Mouse (Mus musculus) neural tube, embryonic 13.5 days (tissue): ENCODE measurements around the gene AC161166.1. TPM values are rescaled to one million over a fixed set of nuclear protein-coding genes. Genes with fewer than 3 reads are reported as not detected.

ENCODE experiments used
- ATAC-seq: fragments of 200-750 bp; cut with Nextera tagmentation; 2 replicates; pipeline ENCODE4 v1.8.0; 2017; ENCODE audit warnings: low read depth, mild to moderate bottlenecking, moderate TSS enrichment, moderate library complexity
- H3K27ac ChIP-seq: fragments of 300-500 bp; sonication (generic); replicated peaks from 2 replicates; pipeline ENCODE4 v1.5.1; 2015; ENCODE audit warnings: moderate library complexity, mild to moderate bottlenecking, inconsistent platforms
- H3K27me3 ChIP-seq: fragments of 300-500 bp; sonication (generic); 2 replicates; pipeline ENCODE4 v1.6.1; 2015; ENCODE audit warnings: mild to moderate bottlenecking, inconsistent platforms
- H3K36me3 ChIP-seq: fragments of 300-500 bp; sonication (generic); 2 replicates; pipeline ENCODE4 v1.6.1; 2015; ENCODE audit warnings: mild to moderate bottlenecking, inconsistent platforms
- H3K4me1 ChIP-seq: fragments of 300-500 bp; sonication (generic); replicated peaks from 2 replicates; pipeline ENCODE4 v1.6.1; 2015; ENCODE audit warnings: inconsistent platforms
- H3K4me2 ChIP-seq: fragments of 300-500 bp; sonication (generic); 2 replicates; pipeline ENCODE4 v1.6.1; 2015; ENCODE audit warnings: inconsistent platforms, mild to moderate bottlenecking, moderate library complexity
- H3K4me3 ChIP-seq: fragments of 300-500 bp; sonication (generic); 2 replicates; pipeline ENCODE4 v1.5.1; 2015; ENCODE audit warnings: mild to moderate bottlenecking, inconsistent platforms
- H3K9ac ChIP-seq: fragments of 300-500 bp; sonication (generic); 2 replicates; pipeline ENCODE4 v1.6.1; 2015; ENCODE audit warnings: moderate library complexity, mild to moderate bottlenecking, inconsistent platforms
- H3K9me3 ChIP-seq: fragments of 300-500 bp; sonication (generic); 2 replicates; pipeline ENCODE4 v1.6.1; 2016; ENCODE audit warnings: inconsistent platforms
- WGBS: fragments of 180-500 bp; shearing (Covaris S2); methylation state at CpG from one replicate; pipeline ENCODE4 v1.1.7; 2015; 5-methylcytosine and 5-hydroxymethylcytosine counted together
- polyA plus RNA-seq: library from polyadenylated mRNA; unstranded; fragments of >200 nt; fragmentation: Nextera tagmentation; extraction: Ambion mirVana; gene quantifications from 2 replicates; pipeline ENCODE4 v1.2.1, GENCODE M21; 2015

The AC161166.1 gene
- polyA plus RNA-seq, 1 experiment from 2014 or later = 1.5 TPM

DNA sequence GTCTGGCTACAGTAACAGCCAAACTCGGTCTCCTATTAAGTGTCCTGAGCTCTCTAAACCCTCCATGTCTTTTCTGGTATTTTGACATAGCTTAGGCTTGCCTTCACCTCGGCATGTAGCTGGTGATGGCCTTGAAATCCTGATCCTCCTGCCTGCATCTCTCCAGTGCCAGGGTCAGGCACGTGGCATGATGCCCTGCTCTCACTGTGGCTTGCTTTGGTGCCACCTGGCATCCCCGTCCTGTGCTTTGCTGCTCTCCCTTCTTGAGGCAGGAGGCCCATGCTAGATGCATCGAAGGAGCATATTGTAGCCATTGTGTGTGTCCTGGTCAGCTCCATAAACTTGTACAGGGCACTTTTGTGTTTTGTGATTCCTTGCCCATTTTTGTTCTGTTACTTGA lies 25.3 kb upstream of the AC161166.1 start:
- ATAC-seq = no peak
- WGBS = 81% methylated on average over 5 of the region's 5 CpGs
- Histone ChIP-seq H3K36me3 (peaks cover 41% of the 10 kb centered on the region), H3K4me1 (peaks cover 29% of the 10 kb centered on the region), H3K4me3 (no peak overlapping the region), H3K9me3 (no peaks in the 10 kb centered on the region), H3K4me2 (no peak overlapping the region), H3K9ac (no peak overlapping the region), H3K27ac (peak overlapping the region; percentile 23; the same call in 1 of the 2 replicates), H3K27me3 (peaks cover 9% of the 10 kb centered on the region)

- Histone ChIP-seq H3K27ac (peak overlapping the region; percentile 23; the same call in 1 of the 2 replicates), H3K4me3 (no peak overlapping the region), H3K36me3 (peaks cover 44% of the 10 kb centered on the region), H3K27me3 (peaks cover 9% of the 10 kb centered on the region), H3K4me2 (no peak overlapping the region), H3K9ac (no peak overlapping the region), H3K4me1 (peaks cover 34% of the 10 kb centered on the region), H3K9me3 (no peaks in the 10 kb centered on the region)
- ATAC-seq = no peak
- WGBS = 64% methylated on average over 4 of the region's 4 CpGs
These were observed 24.8 kb upstream of the AC161166.1 start for GRCm38 (mm10) chr7:24537081-24537480.

GRCm38 (mm10) chr7:24534301-24534700 lies 22.0 kb upstream of the AC161166.1 start:
- Histone ChIP-seq H3K4me3 (peak overlapping the region; percentile 22), H3K27me3 (peaks cover 9% of the 10 kb centered on the region), H3K9ac (peak overlapping the region; percentile 62), H3K4me2 (peak overlapping the region; percentile 40), H3K36me3 (peaks cover 44% of the 10 kb centered on the region), H3K27ac (no peak overlapping the region), H3K4me1 (peaks cover 47% of the 10 kb centered on the region), H3K9me3 (no peaks in the 10 kb centered on the region)
- 29% methylated on average over 19 of the region's 19 CpGs for WGBS
- ATAC-seq = no peak

DNA sequence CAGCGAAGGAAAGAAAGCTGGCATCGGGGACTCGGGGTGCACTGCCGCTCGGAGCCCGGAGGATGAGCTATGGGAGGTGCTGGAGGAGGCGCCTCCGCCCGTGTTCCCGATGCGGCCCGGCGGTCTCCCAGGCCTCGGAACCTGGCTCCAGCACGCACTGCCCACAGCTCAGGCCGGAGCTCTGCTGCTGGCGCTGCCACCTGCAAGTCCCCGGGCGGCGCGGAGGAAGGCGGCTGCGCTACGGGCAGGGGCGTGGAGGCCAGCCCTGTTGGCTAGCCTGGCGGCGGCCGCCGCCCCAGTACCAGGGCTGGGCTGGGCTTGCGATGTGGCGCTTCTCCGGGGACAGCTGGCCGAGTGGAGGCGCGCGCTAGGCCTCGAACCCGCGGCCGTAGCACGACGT lies 21.6 kb upstream of the AC161166.1 start:
- ATAC-seq = no peak
- Histone ChIP-seq H3K4me2 (peak overlapping the region; percentile 40), H3K9ac (peak overlapping the region; percentile 62), H3K36me3 (peaks cover 44% of the 10 kb centered on the region), H3K27ac (no peak overlapping the region), H3K9me3 (no peaks in the 10 kb centered on the region), H3K4me3 (peak overlapping the region; percentile 22), H3K4me1 (peaks cover 51% of the 10 kb centered on the region), H3K27me3 (peaks cover 9% of the 10 kb centered on the region)
- WGBS = 22% methylated on average over 42 of the region's 42 CpGs

- Histone ChIP-seq H3K27ac (no peak overlapping the region), H3K4me2 (peak overlapping the region; percentile 40), H3K9me3 (no peaks in the 10 kb centered on the region), H3K27me3 (peaks cover 9% of the 10 kb centered on the region), H3K4me1 (peaks cover 51% of the 10 kb centered on the region), H3K9ac (peak overlapping the region; percentile 62; the same call in 1 of the 2 replicates), H3K4me3 (no peak overlapping the region), H3K36me3 (peaks cover 44% of the 10 kb centered on the region)
- no peak for ATAC-seq
- WGBS = 57% methylated on average over 28 of the region's 28 CpGs
These were observed 20.8 kb upstream of the AC161166.1 start for GRCm38 (mm10) chr7:24533031-24533571.

GRCm38 (mm10) chr7:24531211-24531971 lies 19.1 kb upstream of the AC161166.1 start:
- H3K4me1 ChIP-seq = peaks cover 51% of the 10 kb centered on the region
- 2% methylated on average over 43 of the region's 43 CpGs for WGBS
- peak; percentile 42 for ATAC-seq
- H3K4me2 ChIP-seq = peak overlapping the region; percentile 88
- H3K9me3 ChIP-seq = no peaks in the 10 kb centered on the region
- peaks cover 9% of the 10 kb centered on the region for H3K27me3 ChIP-seq
- peak overlapping the region; percentile 59 for H3K4me3 ChIP-seq
- H3K27ac ChIP-seq = peak overlapping the region; percentile 83
- H3K9ac ChIP-seq = peak overlapping the region; percentile 93
- H3K36me3 ChIP-seq = peaks cover 39% of the 10 kb centered on the region

DNA sequence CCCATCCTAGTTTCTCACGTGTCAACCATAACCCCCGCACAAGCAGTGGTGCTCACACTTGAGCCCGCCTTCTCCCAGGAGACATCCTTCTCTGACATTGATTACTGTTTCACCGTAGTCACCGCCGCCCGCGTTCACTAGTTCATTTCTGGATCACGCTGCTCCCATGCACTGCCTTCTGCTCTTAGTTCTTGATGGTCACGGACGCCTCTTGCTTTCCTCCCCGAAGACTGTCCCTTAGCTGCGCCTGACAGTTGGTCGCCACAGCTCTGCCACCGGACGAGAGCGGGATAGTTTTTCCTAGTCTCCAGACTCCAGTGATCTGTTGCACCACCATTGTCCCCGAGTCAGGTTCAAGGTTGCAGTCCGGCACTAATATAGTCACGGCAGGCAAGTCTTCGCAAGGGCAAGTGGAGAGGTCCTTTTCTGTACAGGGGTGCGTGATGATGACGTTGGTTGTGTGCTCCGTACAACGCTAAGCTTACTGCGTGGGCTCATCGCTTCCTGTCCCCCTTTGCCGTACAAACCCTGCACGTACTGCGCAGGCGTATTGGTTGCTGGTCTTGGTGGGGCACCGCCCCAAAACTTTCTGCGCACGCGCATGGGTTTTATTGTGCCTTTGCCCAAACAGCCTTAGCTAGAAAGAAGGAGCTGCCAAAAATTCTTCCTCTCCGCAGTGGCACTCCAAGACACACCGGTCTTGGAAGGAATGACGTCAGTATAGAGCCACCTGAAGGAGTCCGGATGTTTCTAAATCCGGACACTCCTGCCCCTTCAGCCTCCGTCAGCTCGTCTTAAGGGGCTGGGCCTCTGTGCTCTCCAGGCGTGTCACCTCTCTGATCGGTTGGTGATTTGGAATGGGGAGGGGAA lies 18.0 kb upstream of the AC161166.1 start, which contains the start of gene Irgq:
Gene Irgq (plus strand): TSS at position 628 of the 870 bp plus-strand sequence.
- Histone ChIP-seq H3K27me3 (peaks cover 9% of the 10 kb centered on the region), H3K27ac (peak within 1 kb of the TSS; percentile 89), H3K4me2 (peak within 1 kb of the TSS; percentile 88), H3K4me3 (peak within 1 kb of the TSS; percentile 59), H3K9ac (peak within 1 kb of the TSS; percentile 93), H3K36me3 (peaks cover 28% of the 10 kb centered on the region), H3K4me1 (peaks cover 49% of the 10 kb centered on the region), H3K9me3 (no peaks in the 10 kb centered on the region)
- WGBS = 2% methylated on average over 44 of the region's 44 CpGs
- peak; percentile 94 for ATAC-seq

DNA sequence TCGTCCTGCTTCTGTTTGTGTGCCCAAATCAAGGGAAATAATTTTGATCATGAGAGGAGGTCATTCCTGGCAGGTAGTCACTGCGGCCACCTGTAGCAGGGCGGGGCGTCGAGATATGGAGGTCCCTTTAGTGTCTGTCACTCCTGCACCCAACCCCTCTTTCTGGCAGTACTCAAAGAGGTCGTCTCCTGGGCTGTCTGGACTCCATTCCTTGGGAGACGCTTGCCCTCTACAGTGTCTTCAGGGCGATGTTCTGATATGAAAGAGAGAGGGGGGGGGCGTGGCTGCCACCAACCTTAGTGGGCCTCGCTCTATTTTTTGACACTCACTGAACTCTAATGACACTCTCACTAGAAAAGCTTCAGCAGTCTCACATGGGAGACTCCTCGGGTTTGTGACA lies 17.3 kb upstream of the AC161166.1 start:
- Histone ChIP-seq H3K4me2 (peak overlapping the region; percentile 88), H3K4me1 (peaks cover 42% of the 10 kb centered on the region), H3K4me3 (peak overlapping the region; percentile 59), H3K27ac (peak overlapping the region; percentile 89), H3K36me3 (peaks cover 21% of the 10 kb centered on the region), H3K9ac (peak overlapping the region; percentile 81), H3K27me3 (peaks cover 9% of the 10 kb centered on the region), H3K9me3 (no peaks in the 10 kb centered on the region)
- 61% methylated on average over 11 of the region's 11 CpGs for WGBS
- peak; percentile 3; the same call in 1 of the 2 replicates for ATAC-seq

DNA sequence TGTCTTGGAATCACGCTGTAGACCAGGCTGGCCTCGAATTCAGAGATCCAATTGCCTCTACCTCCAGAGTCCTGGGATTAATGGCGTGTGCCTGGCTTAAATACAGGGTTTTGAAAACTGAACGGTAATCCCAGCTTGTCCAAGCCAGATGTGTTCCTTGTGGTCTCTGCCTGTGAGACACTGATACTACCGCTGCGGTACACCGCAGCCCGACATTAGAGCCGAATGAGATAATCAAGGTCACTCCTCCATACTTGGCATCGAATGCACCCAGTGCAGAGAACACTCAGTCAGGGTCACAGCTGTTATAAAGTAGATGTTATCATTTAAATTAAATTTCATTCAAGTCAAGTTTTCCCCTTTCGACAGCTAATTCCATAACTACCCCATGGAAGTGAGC lies 16.6 kb upstream of the AC161166.1 start:
- no peak overlapping the region for H3K4me3 ChIP-seq
- ATAC-seq = no peak
- H3K4me2 ChIP-seq = no peak overlapping the region
- no peaks in the 10 kb centered on the region for H3K9me3 ChIP-seq
- H3K4me1 ChIP-seq = peaks cover 35% of the 10 kb centered on the region
- H3K27ac ChIP-seq = no peak overlapping the region
- 94% methylated on average over 11 of the region's 11 CpGs for WGBS
- H3K27me3 ChIP-seq = peaks cover 8% of the 10 kb centered on the region
- peaks cover 14% of the 10 kb centered on the region for H3K36me3 ChIP-seq
- no peak overlapping the region for H3K9ac ChIP-seq

GRCm38 (mm10) chr7:24525686-24526420 lies 13.6 kb upstream of the AC161166.1 start:
- Histone ChIP-seq H3K4me2 (no peak overlapping the region), H3K27ac (no peak overlapping the region; the same call in 1 of the 2 replicates), H3K36me3 (peaks cover 2% of the 10 kb centered on the region; the same call in 1 of the 2 replicates), H3K9ac (no peak overlapping the region), H3K4me1 (peaks cover 11% of the 10 kb centered on the region), H3K4me3 (no peak overlapping the region), H3K27me3 (no peaks in the 10 kb centered on the region), H3K9me3 (no peaks in the 10 kb centered on the region)
- 84% methylated on average over 12 of the region's 12 CpGs for WGBS
- ATAC-seq = no peak

- ATAC-seq = no peak
- 86% methylated on average over 6 of the region's 6 CpGs for WGBS
These were observed 12.7 kb upstream of the AC161166.1 start for GRCm38 (mm10) chr7:24524978-24525377.

More at GRCm38 (mm10) chr7:24524978-24525377, 12.7 kb upstream of the AC161166.1 start:
- Histone ChIP-seq H3K9me3 (no peaks in the 10 kb centered on the region), H3K27ac (no peak overlapping the region), H3K36me3 (peaks cover 4% of the 10 kb centered on the region; the same call in 1 of the 2 replicates), H3K4me2 (no peak overlapping the region), H3K27me3 (no peaks in the 10 kb centered on the region), H3K4me3 (no peak overlapping the region), H3K9ac (no peak overlapping the region), H3K4me1 (peaks cover 11% of the 10 kb centered on the region)
